Mouse (Mus musculus) CD4-positive, CD25-positive, alpha-beta regulatory T cell, adult 2 months (primary cell): Measurements from ENCODE around the gene Kcnj6.

ENCODE experiments used
- DNase-seq: peaks from one replicate; pipeline ENCODE4 v3.0.0-alpha.2; 2012; ENCODE audit warnings: low read depth, low spot score

Kcnj6 gene

DNA sequence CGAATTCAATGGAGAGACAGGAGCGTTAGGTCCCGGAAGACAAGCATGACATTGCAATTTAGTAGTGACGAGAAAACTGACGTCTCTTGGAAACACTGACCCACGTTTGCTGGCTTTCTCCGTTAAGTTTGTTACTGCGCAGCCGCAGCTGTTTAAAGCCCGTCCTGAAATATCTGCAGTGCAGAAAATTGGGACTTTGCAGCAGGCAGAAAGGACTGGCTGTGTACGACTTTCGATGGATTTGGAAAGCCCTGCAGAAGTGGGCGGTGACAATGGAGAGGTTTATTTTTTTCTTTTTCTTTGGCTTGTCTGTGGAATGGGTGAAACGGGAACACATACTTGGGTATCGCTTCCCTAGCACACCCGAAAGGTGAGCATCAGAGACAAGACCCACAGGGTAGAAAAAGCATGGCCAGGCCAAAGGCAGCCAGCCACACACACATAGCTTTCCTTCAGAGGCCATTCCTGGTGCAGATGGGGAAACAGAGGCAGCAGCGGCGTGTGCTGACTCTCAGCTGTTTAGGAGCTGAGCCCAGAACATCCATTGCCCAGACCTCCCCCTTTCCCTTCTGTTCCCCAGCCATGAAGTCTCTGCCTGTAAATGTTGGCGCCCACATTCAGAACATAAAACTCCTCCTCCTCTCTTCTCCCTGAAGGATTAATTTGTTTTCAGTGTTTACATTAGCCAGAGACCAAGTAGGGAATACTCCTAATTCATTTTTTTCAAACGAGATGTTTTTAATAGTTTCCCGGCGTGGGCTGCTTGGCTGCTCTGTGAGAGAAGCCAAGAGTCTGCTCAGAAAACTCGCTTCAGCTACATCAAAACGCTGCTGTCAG lies 215.2 kb downstream of the Kcnj6 start:
- no peak for DNase-seq

DNA sequence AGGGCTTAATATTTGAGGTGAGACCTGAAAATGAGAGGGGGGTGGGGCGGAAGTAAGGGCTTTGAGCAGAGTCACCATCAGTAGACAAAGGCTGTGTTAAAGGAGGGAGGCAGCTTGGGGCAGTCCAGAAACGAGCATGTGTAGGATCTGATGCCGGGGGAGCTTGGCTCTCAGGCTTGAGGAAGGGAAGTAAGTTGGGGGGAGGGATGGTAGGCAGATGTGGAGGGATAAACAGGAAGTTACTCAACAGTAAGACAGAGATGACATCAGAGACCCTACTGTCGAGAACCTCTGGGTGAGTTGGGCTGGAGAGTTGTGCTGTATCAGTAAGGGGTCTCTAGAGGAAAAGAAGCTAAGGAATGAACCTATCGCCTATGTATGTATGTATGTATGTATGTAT lies 223.6 kb downstream of the Kcnj6 start:
- DNase-seq = no peak

DNA sequence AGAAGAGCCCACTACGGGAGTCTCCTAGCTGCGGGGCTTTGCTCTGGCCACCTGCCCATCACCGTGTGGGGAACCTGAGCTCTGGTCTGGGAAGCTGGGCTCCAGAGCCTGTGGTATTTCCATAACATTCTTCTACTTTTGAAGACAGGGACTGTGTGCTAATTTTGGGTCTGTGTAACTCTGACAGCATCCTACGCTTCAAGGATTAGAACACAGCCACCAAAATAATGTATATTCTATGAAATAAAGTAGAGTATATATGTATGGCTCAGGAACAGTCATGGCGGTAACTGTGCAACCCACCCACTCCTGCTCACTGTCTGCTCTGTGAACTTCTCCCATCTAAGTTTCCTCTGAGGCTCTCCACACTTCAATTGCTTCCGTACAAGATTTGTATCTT lies 229.9 kb downstream of the Kcnj6 start:
- DNase-seq = no peak

DNA sequence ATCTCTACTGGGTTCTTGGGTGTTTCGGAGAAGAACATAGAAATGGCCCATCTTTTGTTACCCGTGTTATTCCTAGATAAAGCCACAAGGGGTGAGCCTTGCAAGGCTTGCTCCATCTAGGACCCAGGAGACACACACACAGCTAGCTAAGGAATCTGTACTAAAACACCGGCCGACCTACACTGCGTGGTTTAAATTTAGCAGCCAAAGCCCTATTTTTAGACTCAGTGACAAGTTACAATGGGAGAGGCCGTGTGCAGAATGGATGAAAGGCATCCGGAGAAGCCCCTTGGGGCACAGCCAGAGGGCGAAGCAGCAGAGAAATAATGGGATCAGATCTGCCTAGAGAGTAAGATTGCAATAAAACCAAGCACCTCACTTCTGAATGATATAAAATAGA lies 232.4 kb downstream of the Kcnj6 start:
- DNase-seq = no peak

DNA sequence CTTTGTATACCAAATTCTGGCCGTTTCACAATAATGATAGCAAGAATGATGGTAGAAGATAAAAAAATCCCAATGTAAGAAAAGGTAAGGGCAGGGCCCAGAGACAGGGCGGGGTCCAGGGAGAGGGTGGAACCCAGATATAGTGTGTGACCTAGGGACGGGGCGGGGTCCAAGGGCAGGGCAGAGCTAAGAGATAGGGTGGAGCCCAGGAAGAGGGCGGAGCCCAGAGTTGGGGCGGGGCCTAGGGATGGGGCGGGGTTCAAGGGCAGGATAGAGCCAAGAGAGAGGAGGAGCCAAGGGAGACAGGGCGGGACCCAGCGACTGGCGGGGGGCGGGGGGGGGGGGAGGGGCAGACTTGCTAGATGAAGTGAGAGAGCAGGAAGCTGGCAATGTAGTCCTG lies 236.8 kb downstream of the Kcnj6 start:
- DNase-seq = peak; percentile 7

DNA sequence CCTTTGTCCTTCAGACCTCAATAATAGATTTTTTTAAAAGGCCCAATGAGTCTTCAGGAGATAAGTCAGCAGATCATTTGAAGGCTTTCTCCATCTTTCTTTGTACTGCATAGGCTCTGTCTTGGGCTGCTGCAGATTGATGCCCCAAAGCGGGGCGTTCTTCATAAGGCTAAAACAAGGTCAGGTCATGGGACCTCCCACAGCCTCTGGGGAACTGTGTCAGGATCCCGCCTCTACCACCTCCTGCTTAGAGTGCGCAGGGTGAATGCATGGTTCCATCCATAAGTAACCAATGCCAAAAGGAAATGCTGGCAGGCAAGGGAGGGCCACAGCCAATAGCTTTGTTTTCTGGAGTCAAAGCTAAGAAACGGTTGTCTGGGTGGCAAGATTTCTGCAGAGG lies 237.7 kb downstream of the Kcnj6 start:
- no peak for DNase-seq

DNA sequence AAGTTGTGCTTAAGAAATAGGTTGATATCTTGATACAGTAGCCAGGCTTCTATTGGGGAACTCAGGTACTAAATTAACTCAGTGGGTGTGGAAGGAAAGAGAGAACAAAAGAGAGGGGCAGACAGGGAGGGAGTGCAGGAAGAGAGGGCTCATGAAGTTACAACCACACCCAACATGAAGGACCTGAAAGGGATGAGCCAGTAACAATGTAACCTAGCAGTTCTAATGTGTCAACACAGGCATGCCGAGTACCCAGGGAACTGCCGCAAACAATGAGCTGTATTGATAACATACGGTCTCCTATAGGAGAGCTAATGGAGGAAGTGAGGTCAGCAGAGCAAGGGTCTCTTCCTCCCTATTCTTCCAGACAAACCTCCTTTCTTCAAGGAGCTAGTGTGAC lies 238.9 kb downstream of the Kcnj6 start:
- no peak for DNase-seq

DNA sequence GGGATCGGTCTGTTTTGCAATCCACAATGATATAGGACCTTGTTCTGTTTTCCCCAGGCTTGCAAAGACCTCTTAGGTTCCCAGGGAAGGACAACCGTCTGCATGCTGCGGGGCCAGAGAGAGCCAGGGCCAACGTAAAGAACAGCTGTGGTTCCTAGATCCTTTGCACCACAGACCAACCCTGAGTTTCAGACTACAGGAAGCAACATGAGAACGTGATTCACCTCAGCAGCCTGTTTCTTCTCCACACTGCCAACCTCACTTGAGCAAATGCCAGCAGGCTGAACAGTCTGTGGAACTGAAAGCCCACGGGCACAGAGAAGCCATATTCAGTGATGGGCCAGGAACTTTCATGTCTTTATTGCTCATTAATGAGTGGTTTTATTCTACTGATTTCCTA lies 241.1 kb downstream of the Kcnj6 start:
- DNase-seq = no peak

DNA sequence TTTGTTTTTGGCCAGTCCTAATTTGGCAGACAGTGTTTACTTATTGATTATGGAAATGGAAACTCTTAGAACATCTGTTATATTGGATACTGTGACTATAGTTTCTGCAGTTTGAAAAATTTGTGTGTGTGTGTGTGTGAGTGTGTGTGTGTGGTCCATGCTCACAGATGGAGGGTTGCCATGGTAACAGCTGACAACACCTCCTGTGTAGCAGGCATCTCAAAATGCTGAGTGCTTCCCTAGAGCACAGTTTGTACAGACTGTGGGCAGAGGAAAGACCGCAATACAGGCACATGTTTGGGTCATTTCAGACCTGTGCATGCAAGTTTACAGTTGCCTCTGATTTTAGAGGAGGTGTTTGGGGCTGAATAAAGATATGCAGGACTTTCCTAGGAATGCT lies 244.0 kb downstream of the Kcnj6 start:
- no peak for DNase-seq

DNA sequence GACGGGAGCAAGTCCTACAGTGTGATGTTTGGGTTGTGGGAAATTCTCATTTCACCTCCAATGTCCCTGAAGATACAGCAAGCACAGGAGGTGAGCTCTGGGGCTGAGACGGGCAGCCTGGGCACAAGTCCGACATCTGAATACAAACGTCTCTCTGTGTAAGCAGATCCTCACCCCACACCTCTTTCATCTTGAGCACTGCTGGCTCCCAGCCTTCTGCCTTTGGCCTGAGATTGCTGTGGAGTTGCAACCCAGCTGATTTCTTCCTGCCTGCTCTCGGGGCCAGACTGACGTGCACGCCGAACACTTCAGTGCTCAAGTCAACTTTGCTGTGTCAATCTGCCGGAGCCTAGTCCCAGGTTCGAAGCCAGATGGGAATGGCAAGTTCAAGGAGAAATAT lies 244.7 kb downstream of the Kcnj6 start:
- no peak for DNase-seq

DNA sequence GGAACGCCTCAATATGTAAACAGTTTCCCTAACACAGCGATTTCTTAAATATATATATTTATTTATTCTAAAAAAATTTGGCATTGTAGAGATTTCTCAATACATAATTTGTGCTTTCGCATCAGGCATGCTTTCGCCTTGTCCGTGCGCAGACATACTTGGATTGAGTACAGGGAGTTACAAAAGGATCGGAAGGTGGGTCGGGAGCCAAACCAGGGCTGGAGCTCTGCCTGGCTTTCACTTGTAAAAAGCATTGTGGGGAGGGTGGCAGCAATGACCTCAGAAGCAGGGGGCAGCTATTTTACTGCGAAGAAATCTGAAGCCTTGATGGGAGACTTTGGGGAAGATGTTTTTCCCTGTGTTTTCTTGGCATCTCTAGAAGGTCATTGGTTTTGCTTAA lies 252.5 kb downstream of the Kcnj6 start:
- no peak for DNase-seq

DNA sequence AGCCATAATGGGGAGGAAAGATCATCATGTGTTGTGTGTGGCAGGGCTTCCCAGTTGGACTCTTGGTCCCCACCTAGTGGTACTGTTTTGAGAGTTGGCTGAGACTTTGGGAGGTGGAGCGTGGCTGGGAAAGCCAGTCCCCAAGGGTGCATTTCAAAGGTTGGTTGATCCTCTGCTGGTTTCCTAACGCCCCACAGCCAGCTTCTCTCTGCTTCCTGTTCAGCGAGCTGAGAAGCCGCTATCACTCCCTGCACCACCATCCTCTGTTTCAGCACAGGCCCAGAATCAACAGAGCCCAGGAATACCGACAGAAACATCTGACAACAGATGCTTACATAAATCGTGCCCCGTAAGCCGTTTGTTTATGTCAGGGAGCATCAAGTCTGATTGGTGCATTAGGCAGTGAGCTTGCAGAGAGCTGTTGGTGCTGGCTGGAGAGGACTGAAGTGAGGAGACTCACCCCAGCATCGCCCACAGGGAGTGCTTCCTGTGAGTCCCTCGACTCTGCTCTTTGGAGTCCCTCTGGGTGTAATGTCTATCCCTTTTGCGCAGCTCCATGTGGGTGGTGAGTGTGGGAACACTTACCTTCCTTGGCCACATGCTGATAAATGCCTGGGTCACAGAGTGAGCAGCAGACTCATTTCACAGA lies 253.5 kb downstream of the Kcnj6 start:
- DNase-seq = peak; percentile 39

DNA sequence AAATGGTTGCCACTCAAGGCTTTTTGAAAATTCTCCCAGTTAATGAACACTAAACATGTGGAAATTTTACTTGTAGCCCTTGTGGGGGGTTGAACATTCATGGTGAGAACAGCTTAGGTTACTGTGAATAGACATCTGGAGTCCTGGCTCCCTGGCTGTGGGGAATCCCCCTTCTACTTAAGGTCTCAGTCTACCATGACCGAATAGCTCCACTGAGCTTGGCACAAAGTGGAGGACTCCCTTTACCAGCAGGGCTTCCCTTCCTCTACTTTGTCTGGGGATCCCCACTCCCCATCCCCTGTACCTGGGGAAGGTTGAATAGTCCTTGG lies 260.2 kb downstream of the Kcnj6 start:
- no peak for DNase-seq

DNA sequence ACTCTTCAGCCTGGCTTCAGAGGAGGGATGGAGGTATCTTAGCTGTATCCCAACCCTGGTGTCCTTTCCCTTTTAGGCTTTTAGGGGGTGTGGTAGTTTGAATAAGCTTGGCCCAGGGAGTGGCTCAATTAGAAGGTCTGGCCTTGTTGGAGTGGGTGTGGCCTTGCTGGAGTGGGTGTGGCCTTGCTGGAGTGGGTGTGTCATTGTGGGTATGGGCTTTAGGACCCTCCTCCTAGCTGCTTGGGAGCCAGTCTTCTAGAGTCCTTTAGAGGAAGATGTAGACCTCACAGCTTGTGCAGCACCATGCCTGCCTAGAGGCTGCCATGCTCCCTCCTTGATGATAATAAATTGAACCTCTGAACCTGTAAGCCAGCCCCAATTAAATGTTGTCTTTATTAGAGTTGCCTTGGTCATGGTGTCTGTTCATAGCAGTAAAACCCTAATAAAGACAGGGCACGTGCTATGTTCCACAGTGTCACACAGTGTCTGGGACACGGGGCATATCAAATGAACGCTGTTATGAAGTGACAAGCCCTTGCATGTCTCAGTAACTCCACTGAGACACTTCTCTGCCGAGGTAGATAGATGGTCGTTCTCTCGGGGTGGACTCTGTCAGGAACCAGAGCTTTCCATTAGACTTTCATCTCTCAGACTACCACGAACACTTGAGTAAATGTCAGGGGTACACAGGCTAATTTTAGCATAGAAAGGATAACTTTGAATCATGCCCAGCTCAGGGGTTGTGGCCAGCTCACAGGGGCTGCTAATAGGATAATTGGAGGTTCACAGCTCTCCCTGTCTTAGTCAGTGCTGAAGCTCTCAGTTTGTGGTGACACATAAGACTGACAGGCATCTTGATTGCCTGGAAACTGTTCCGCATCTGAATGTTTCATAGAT lies 260.8 kb downstream of the Kcnj6 start:
- DNase-seq = no peak

DNA sequence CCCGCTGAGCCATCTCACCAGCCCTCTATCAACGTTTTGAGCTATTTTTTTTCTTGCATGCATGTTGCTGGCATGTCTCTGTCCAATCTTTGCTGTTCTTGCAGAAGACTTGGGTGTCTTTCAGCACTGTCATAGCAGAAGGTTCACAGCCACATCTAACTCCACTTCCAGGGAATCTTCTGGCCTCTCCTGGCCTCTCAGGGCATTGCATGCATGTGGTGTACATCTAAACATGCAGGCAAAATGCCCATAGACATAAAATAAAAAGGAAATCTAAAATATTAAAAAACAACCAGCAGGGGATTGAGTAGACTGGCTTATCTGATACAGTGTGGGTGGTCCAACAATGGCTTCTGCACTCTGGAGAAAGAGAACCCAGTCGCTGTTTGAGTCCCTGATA lies 262.0 kb downstream of the Kcnj6 start:
- no peak for DNase-seq

DNA sequence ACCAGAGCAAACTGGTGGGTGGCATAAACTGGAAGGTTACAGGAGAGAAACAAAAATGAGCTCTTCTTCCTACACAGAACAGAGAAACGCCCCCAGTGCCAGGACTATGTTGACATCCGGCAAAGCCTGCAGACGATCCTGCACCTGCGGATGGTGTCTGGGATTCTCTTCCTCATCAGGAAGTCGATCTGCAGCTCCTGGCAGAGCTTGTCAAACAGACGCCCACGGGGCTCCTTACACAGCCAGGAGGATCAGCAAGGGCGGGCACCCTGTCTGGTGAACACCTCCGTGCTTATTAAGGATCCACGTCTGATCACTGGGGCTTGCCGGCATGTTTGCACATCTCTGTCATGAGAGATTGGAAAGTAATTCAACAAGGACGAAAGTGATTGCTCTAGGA lies 266.5 kb downstream of the Kcnj6 start:
- no peak for DNase-seq

DNA sequence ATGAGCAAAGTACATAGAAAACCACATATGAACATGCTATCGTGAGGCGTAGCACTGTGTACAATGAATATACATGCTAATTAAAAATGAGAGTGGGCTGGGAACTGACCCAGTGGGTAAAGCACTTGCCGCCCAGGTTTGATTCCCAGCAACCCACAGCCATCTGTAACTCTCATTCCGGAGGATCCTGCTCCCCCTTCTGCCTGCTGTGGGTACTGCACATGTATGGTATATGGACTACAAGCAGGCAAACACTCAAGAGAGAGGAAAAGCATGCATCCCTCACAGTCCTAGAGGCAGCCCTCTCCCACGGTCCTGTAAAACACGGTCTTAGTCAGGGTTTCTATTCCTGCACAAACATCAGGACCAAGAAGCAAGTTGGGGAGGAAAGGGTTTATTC lies 268.3 kb downstream of the Kcnj6 start:
- no peak for DNase-seq

DNA sequence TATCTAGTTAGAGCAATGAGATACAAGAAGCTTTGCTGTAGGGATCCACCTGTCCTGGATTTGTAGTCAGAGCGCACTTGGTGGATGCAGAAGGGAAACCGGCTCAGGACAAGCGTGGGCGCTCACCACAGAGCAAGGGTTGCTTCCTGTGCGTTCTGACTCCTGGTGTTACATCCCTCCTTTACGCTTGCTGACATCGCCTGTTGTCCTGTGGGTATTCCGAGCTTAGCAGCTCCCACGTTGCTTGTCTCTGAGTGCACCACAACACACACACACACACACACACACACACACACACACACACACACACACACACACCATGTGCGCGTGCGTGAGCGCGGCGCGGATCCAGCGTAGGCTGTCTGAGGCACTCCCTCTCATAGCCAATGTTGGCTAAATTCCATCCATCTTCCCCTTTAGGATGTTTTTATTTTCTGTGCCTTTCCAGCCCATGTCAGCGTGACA lies 272.7 kb downstream of the Kcnj6 start:
- DNase-seq = peak; percentile 84

DNA sequence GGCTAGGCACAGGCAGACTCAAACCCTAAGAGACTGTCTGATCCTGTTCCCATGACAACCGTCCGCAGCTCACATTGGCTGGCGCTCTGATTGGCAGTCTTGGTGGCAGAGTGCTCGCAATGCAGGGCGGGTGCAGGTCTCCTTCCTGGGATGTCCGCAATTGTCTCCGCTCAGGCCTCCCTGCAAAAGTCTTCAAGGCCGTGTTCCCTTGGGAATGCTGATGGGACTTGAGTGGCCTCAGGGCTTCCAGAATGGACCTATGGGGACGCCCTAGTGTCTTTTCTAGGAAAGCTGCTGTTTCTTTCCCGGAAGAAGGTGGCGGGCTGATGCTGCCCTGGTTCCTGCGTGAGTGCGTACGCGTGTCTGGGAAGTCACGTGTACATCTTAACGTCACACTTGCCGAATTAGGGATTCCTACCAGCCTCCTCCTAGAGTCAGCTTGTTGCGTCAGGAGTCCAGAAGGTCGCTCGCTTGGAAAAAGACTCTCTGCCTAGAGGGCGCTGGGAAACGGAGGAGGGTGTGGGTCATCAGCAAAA lies 273.4 kb downstream of the Kcnj6 start:
- peak; percentile 93 for DNase-seq

DNA sequence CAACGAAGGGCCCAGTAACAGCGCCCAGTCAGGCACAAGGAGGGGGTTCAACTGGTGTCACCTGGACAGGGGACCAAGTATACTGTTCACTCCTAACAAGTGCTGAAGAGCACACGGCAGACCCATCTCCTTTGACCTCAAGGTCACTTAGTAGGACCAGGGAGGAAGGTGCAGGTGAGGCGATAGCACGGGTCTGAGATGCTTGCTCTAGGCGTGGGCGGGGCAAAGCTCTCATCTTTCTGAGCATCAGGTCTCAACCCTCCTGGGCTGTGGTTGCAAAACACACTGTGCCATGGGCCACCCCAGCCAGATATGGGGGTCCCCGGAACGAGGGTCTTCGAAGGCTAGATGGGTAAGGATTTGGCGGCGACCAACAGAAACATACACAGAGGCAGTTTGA lies 274.6 kb downstream of the Kcnj6 start:
- DNase-seq = no peak

DNA sequence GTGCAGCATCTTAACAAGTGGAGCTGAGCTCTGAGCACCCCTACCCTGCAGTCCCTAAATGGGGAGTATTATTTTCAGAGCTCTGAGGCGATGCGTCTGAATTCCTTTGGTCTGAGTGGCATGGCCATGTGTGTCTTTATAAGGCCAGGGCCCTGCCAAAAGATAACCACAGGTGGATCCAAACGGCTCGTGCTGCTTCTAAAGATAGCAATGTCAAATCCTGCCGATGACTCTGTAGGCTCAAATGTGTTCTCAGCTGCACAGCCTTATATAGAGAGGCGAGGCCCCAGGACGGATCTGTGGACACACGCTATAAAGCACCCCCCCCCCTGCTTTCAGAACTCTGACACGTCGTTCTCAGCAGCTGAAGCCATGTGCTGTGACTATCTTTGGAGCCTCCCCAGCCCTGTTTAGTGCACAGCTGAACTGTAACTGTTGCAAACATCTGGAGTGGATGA lies 275.9 kb downstream of the Kcnj6 start:
- DNase-seq = no peak
